Mouse (Mus musculus) left cerebral cortex, postnatal 10 days (tissue): ENCODE results near the gene Tesk2. TPM values are rescaled to one million over a fixed set of nuclear protein-coding genes. Genes with fewer than 3 reads are reported as not detected.
A peak's percentile ranks its signal among the peaks of the same experiment; 100 is the strongest.

Experiments
- DNase-seq, 2 experiments: peaks; one replicate each; pipeline ENCODE4 v3.0.0; 2021 to 2022; ENCODE audit warnings: low spot score in 2 of 2, mixed read lengths in 1 of 2; ENCODE audit errors: extremely low spot score in 1 of 2
- intact Hi-C: fragments of 180-260 bp; cut with DNase I; formaldehyde crosslinking; loops from one replicate; pipeline ENCODE4 v1.15.1; 2025
- total RNA-seq, 2 experiments: library from RNA; stranded (reverse); gene quantifications; 2 replicates each; pipeline ENCODE4 v1.2.3; 2021

Gene Tesk2
- total RNA-seq, 2 experiments from 2014 or later: 1.9 to 2.6 TPM

DNA sequence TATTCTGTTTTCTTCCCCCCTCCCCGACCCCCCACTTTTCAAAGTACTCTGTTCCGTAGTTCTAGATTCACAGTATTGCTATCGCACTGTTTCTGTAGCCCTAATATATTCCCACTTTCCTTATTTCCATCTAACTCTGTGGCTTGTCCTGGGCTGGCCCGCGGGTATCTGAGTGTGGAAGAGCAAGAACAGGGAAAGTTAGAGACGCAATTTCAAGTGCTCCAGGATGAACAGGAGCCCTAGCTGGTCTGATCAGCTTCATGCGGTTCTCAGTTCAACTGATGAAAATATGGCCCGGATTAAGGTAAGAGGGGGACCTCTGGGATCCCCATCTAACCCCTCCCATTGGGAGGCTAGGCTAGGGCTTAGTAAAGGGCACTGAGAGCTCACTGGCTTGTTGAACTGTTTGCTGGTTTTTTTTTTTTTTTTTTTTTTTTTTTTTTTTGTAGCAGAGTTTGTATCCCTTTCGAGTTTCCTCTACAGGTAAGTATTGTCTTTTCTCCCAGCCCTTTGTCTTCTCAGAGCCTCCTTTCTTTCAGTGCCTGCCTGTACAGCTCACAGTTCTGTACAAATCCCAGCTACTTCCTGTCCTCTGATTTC, 11.9 kb upstream of the Tesk2 start:
- intact Hi-C loops: no loop called here
- no peak for DNase-seq

DNA sequence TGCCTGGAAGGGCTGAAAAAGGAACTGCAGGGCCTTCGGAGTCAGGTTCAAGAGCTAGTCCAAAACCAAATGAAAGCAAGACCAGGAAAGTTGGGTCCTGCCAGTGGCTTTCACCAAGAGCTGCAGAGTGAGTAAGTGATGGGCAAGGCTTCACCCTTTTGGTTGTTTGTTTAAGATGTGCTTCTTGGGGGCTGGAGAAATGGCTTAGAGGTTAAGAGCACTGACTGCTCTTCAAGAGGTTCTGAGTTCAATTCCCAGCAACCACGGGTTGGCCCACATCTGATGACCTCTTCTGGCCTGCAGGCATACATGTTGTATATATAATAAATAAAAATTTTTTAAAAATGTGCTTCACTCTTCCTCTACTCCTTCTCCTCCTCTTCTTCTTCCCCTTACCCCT, 10.6 kb upstream of the Tesk2 start:
- no peak for DNase-seq
- intact Hi-C loops: loop anchor here (10.0 kb wide), 1 partner anchor 285 kb away; the partner anchor contains the start of genes Hectd3 and Urod

DNA sequence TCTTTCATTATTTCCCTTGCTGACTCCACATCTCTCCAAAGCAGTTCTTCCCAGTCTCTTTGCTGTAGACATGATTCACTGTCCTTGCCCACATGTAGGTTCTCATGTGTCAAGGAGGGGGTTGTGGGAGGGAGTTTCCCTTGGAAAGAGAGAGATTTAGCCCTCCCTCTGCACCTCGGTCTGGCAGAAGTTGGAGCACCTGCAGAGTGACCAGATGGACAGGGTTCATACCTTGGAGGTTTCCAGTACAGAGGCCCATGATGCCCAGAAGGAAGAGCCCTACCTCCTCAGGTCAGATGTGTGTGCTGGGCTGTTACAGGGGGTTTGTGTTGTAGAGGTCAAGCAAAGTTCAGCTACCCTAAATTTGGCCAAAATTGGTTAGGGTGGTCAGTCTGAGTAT, 8.2 kb upstream of the Tesk2 start:
- intact Hi-C loops: loop anchor here (10.0 kb wide), 1 partner anchor 282 kb away; the partner anchor contains the start of genes Hectd3 and Urod
- DNase-seq: no peak

DNA sequence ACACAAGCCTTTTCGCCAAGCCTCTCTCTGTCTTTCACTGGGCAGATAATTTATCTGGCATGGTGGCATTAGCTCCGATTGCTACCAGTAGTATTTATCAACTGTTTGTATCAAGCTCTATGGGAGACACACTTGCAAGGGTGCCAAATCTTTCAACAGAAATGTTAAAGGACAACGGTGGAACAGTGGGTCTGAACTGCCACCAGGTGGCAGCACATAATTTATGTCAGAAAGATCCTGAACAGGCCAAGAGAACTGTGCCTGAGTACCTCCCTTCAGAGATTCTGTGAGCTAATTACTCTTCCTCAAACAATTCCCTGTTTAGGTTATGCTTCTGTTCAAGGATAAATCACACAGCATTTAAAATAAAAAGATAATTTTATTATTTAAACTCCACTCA, 1.4 kb upstream of the Tesk2 start:
- DNase-seq: peak; percentile 71 to 72
- intact Hi-C loops: loop anchor here (1.0 to 10.0 kb wide), 2 partner anchors 70 to 275 kb away; partner anchors contain the start of genes Hectd3 and Urod

DNA sequence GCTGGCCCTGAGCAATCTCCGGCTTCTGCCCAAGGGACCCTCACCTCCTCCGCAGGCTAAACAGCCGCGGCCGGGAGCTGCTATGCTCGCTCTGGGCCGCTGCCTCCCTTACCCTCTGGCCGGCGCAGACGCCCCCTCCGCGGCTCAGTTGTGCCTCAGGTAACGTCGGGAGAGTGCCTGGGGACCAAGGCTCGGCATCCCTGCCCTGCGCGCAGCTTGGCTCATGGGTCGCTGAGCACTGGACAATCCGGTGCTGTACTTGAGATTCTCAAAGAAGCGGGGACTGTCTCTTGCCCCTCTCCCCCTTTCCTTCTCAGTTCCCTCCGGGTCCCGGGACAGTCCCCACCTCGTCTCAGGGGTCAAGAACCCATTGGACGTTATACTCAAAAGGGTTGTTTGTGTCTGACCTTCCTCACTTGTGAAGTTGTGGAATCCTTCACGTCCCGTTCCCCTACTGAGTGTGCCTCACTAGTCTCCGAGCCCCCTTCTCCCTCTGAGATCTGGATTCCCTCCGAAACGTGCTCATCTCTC, 415 bp downstream of the Tesk2 start:
- intact Hi-C loops: no loop called here
- no peak for DNase-seq

DNA sequence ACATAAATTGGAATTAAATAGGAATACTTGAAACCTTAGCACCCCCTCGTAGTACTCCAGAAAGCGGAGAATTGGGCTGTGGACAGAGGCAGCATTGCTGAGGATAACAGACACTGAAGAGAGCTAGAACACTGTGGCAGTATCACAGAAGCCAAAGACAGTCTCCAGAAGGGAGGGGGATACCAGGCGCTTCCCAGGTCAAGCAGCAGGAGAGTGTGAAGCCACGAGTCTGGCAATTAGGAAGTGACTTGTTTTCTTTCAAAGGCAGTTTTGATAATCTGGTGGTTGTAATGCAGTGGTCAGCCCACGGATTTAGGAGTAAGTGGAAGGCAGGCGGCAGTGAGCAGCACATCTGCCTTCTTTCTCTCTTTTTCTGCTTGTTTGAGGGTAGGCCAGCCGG, 1.5 kb downstream of the Tesk2 start:
- intact Hi-C loops: no loop called here

DNA sequence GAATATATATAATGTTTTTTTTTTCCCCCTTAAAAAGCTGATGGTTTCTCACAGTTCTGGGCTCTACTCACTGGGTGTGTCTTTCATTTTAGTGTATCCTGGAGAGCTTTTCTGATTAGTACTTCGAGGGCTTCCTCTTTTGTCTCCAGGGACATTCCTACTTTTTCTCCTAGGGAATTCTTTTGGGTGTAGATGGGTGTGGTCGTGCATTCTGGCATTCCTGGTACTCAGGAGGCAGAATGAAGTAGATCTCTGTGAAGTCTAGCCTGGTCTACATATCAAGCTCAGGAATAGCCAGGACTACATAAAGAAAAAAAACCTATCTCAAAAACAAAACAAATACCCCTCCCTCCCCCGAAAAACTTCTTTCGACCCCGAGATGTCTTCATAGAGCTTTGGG, 4.7 kb downstream of the Tesk2 start:
- intact Hi-C loops: no loop called here
- no peak for DNase-seq

More for the DNA sequence above, 1.5 kb downstream of the Tesk2 start:
- DNase-seq: no peak

DNA sequence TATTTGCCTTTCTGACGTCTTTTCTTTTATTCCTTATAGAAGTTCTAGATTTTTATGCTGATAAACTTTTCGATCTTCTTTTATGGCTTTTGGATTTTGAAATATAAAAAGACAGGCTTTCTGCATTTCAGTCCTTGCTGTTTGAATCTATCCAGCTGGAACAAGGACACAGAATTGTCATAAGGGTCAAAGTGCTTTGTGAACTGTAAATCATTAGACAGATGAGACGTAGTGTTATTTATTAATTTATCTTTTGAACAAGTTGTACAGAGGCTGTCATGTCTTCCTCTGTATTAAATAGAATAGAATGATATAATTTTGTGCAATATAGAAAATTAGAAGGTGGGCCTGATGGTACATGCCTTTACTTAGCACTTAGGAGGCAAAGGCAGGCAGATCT, 6.7 kb downstream of the Tesk2 start:
- intact Hi-C loops: no loop called here
- no peak for DNase-seq

DNA sequence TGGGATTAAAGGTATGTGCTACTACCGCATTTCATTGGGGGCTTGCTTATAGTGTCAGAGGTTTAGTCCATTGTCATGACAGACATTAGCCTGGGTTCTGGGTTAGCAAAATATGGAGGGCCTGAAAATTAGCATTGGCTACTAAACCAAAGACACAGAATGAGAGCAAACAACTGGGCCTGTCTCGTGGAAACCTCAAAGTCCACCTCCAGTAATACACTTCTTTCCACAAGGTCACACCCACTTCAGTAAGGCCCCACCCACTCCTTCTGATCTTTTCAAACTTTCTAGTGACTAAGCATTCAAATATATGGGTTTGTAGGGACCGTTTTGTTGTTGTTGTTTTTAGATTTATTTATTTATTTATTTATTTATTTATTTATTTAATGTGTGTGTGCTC, 8.8 kb downstream of the Tesk2 start:
- intact Hi-C loops: no loop called here
- no peak for DNase-seq

DNA sequence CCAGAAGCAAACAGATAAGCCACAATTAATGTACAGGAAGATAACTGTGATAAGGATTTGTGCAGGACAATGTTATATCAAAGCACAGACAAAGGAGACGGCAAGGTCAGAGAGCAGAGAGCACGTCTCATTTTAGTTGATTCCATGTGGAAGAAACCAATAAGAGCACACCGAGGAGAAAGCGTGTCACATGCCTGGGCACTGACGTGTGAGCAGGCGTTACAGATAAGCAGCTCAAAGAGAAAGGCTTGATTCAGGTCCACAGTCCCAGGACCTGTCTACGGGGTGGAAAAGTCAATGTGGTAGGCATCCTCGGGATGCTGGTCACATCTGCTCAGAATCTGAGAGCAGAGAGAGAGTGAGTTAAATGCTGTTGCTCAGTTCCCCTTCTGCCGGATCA, 10.3 kb downstream of the Tesk2 start:
- DNase-seq: no peak
- intact Hi-C loops: no loop called here

DNA sequence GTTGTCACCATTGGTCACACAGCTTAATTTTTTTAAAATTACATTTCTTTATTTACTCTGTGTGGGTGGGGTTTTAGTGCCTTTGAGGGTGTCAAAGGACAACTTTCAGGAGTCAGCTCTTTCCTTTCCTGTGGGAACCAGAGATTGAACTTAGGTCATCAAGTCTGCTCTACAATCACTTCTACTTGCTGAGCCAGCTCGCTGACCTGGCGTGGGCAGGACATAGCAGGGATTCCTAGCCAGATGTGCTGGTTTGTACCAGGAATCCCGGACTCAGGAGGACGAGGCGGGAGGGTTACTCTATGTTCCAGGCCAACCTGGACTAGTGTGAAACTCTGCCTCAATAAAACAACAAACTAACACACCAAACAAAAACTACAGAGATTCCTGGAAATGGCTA, 11.6 kb downstream of the Tesk2 start:
- DNase-seq: no peak
- intact Hi-C loops: no loop called here

DNA sequence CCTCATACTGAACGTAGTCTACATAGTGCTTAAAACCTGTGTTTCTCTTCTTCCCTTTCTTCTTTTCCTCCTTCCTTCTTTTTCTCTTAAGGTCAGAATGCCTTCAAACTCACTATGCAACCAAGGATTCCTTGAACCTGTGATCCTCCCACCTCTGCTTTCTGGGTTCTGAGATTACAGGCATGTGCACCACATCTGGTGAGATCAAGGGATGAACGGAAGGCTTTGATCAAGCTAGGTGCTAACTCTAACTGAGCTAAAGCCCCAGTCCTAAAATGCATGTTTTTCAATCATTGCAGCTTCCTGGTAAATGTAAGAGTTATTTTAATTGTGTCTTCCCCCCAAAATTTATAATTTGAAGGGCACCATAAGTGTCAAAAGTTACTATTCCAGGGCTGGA, 14.2 kb downstream of the Tesk2 start:
- no peak for DNase-seq
- intact Hi-C loops: no loop called here

DNA sequence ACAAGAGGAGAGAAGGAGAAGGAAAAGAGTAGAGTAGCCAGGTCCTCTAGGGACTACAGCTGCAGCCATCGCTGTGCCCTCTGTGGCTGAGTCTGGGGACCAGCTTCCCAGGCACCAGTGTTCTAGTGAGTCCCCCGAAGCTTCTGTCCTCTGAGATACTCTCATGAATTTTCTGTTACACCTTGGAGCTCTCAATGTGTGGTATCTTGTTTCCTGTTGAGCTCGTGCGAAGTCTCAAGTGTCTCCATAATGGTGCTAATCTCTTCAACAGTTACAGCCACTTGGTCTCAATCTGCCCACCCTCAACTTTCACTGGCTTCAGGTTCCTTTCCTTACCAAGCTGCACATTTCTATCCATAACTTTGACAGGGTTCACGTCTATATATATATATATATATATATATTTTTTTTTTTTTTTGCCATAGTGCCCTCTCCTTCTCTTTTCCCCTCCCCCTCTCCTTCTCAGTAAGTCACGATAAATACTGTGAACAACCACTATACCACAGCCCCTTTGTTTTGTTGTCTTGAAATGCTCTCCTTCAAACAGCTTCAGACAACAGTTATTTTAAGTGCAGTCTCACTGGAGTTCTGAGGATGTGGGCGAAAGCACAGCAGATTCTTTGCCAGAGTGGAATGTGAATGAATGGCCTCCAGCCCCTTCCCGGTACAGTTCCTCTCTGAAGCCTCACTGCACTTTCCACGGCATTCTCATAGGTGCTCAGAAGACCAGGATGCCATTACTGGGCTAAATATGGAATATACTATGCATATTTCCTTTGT, 18.4 kb downstream of the Tesk2 start:
- intact Hi-C loops: no loop called here
- no peak for DNase-seq

DNA sequence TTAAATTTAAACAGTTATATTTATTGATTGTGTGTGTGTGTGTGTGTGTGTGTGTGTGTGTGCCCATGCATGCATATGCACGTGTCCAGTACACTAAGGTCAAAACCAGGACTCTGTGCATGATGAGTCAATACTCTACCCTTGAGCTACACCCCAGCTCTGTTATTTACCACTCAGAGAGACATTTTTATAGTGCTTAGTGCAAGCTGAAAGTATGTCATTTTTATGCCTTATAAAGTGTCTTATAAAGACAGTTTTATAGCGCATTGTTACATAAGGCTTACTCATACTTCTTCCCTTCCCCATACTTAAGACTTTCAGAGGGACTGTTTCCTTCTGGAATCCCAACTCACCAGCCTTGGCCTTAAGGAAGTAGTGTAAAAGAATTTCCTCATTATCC, 29.0 kb downstream of the Tesk2 start:
- no peak for DNase-seq
- intact Hi-C loops: no loop called here

DNA sequence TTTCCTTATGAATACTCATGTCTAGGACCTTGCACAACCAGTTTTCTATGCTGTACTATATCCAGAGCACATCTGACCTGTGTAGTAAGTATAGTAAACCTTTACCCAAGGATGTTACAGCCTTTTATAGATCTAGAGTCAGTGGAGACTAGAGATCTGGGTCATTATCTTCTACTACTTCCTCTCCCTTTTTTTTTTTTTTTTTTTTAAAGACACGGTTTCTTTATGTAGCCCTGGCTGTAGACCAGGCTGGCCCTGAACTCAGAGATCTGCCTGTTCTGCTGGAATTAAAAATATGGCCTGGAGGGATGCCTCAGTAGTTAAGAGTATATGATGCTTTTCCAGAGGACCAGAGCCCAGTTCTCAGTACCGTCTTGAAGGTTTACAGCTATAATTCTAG, 41.2 kb downstream of the Tesk2 start:
- intact Hi-C loops: no loop called here
- DNase-seq: no peak

DNA sequence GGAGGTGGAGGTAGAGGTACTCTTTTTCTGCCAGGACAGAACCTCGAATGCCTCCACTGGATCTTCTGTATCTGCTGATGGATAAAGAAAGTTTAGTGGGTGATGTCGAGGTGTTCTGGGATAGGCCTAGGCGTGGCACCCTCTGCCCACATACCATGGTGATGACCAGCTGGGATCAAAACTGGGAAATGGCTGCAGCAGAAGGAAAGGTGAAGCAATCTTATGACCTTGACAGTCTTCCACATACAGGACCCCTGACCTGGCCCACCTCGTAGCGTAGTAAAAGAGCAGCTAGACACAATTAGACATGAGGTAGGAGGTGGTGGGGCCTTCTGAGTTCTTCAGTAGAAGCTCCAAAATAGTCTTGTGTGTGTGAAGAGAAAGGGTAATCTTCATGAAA, 43.3 kb downstream of the Tesk2 start:
- DNase-seq: no peak
- intact Hi-C loops: no loop called here

DNA sequence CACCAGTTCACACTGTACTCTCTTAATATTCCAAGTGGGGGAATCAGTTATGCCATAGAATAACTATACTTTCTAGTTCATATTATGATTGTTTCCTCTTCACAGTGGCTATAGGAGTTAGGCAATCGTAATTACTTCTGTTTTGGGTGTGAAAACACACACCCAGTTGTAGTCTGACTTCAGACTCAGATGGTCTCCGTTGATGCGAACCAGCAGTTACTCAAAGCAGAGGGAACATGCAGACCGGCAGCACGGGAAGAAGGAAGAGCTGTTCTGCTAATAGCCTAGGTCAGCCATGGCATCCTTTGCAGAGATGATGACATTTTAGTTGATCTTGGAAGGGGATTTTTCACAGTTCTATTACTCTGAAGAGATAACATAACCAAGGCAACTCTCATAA, 47.8 kb downstream of the Tesk2 start:
- no peak for DNase-seq
- intact Hi-C loops: no loop called here

DNA sequence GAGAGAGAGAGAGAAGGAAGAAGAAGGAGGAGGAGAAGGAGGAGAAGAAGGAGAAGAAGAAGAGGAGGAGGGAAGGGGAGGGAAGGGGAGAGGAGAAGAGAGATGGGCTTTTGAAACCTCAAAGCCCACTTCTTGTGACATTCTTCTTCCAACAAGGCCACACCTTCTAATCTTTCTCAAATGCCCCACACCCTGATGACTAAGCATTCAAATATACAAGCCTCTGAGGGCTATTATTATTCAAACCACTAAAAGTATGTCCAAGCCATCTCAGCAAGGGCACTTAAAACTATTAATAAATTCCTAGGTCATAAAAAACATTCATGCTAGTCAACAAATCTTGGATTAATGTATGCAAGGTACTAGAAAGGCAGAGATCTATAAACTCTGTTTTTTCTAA, 48.3 kb downstream of the Tesk2 start:
- intact Hi-C loops: no loop called here
- DNase-seq: no peak

DNA sequence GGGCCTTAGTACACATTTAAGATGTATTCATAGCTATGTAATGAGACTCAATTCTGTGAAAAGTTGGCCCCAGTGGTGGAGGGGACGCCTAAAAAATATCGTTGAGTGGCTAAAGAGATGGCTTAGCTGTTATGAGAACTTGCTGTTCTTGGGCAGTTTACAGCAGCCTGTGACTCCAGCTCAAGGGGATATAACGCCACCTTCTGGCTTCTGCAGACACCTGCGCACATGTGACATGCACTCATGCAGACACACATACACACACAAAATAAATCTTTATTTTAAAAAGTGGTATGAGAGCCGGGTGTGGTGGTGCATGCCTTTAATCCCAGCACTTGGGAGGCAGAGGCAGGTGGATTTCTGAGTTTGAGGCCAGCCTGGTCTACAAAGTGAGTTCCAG, 55.6 kb downstream of the Tesk2 start:
- intact Hi-C loops: no loop called here

DNA sequence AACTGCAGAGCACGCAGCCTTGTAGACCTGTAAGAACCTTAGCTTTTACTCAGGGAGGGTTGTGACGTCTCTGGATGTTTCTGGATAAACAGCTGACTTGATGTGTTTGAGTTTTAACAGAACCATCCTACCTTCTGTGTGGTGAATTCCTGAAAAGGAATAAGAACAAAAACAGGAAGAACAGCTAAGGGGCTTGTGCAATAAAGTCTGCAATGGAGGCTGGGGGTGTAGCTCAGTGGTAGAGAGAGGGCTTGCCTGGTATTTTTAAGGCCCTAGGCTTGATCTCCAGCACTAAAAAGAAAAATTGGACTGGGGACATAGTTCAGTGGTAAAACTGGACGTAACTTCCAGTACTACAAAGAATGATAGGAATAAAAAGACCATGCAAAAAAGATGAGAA, 56.3 kb downstream of the Tesk2 start:
- DNase-seq: no peak
- intact Hi-C loops: no loop called here

More for the DNA sequence above, 55.6 kb downstream of the Tesk2 start:
- DNase-seq: no peak
